Mouse (Mus musculus): ENCODE results near the gene Cdca4.

DNA sequence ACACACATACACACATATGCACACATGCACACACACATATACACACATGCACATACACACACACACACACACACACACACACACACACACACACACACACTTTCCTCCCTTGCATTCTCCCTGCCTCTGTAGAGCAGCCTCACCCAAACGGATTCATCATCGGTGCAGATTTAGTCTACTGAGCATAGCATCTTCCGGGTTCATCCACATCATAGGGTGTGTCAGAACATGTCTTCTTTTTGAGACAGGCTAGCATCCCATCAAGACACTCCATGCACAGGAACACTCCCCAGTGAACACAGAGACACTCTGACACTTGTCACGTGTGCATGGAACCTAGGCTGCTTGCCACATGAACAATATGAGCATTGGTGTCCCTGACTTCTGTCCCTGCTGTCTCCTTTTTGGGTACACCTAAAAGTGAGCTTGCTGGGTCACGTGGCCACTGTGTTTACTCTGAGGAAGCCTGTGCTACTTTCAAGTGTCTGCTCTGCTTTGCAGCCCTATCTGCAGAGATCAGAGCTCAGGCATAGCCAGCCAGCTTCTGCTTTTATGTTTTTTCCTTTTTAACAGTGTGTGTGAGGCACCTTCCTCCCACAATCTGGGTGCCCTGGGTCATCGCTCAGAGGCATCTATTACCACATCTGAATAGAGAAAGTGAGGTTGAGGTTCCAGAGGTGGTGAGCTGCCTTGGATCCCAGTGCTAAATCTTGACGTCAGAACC lies 25.5 kb upstream of the Cdca4 start:
- TF ChIP-seq ZC3H11A (IDR thresholded peaks at IDR 0.05; ENCODE audit: borderline replicate concordance, low read depth, low read length) (no peak), MAFK (IDR thresholded peaks at IDR 0.05; ENCODE audit: insufficient read depth, low read depth, low read length) (no peak), ZNF384 (IDR thresholded peaks at IDR 0.05; ENCODE audit: low read depth, low read length) (no peak)
